Mouse (Mus musculus) ES-E14 (cell line): ENCODE data around the gene Adgrf1. TPM values are rescaled to one million over a fixed set of nuclear protein-coding genes. Genes with fewer than 3 reads are reported as not detected.

Source experiments
- DNase-seq: peaks from one replicate; pipeline ENCODE4 v3.0.0-alpha.2; 2013; ENCODE audit warnings: low read depth, low spot score
- H3K27ac ChIP-seq: 2 replicates; pipeline ENCODE4 v1.5.1; 2012; ENCODE audit warnings: low read depth, mild to moderate bottlenecking, low read length, moderate library complexity, mixed read lengths; ENCODE audit not compliant: poor library complexity, insufficient read depth, severe bottlenecking
- H3K36me3 ChIP-seq: 2 replicates; pipeline ENCODE4 v1.6.1; 2012; ENCODE audit warnings: mild to moderate bottlenecking, low read length, moderate library complexity, mixed read lengths; ENCODE audit not compliant: control insufficient read depth, poor library complexity, insufficient read depth, severe bottlenecking
- H3K4me1 ChIP-seq, 2 experiments: fragments of 150-350 bp in 1 of 2; sonication (generic) in 1 of 2; 2 replicates each; pipeline ENCODE4 v1.6.1; 2012; ENCODE audit warnings: low read length in 2 of 2, mild to moderate bottlenecking in 1 of 2, mixed read lengths in 1 of 2; ENCODE audit not compliant: control insufficient read depth in 2 of 2, insufficient read depth in 2 of 2, poor library complexity in 1 of 2
- H3K4me3 ChIP-seq, 2 experiments: fragments of 150-350 bp in 1 of 2; sonication (generic) in 1 of 2; 2 replicates each; pipeline ENCODE4 v1.5.1; 2012; ENCODE audit warnings: low read length in 2 of 2, low read depth in 1 of 2, mild to moderate bottlenecking in 1 of 2, mixed read lengths in 1 of 2; ENCODE audit not compliant: insufficient read depth in 1 of 2, poor library complexity in 1 of 2, severe bottlenecking in 1 of 2
- H3K9ac ChIP-seq: 2 replicates; pipeline ENCODE4 v1.6.1; 2012; ENCODE audit warnings: low read depth, mild to moderate bottlenecking, low read length, mixed read lengths; ENCODE audit not compliant: poor library complexity, insufficient read depth, severe bottlenecking
- H3K9me3 ChIP-seq: fragments of 150-350 bp; sonication (generic); 2 replicates; pipeline ENCODE4 v1.6.1; 2012; ENCODE audit warnings: low read depth, mild to moderate bottlenecking, low read length; ENCODE audit not compliant: control insufficient read depth, insufficient read depth
- CHD2 ChIP-seq: IDR thresholded peaks from 2 replicates; pipeline ENCODE4 v1.6.1; 2014; ENCODE audit warnings: mild to moderate bottlenecking, low read depth, low read length, inconsistent platforms
- HCFC1 ChIP-seq: IDR thresholded peaks from 2 replicates; pipeline ENCODE4 v1.6.1; 2012; ENCODE audit warnings: low read length, inconsistent platforms, borderline replicate concordance; ENCODE audit not compliant: insufficient read depth
- MAFK ChIP-seq: IDR thresholded peaks from 2 replicates; pipeline ENCODE4 v1.6.1; 2014; ENCODE audit warnings: mild to moderate bottlenecking, low read depth, low read length, inconsistent platforms; ENCODE audit not compliant: insufficient read depth
- ZC3H11A ChIP-seq: IDR thresholded peaks from 2 replicates; pipeline ENCODE4 v1.6.1; 2012; ENCODE audit warnings: low read depth, mild to moderate bottlenecking, inconsistent platforms, low read length, borderline replicate concordance
- ZNF384 ChIP-seq: IDR thresholded peaks from 2 replicates; pipeline ENCODE4 v1.6.1; 2012; ENCODE audit warnings: low read depth, low read length, inconsistent platforms
- in situ Hi-C, 2 experiments: fragments of 600-800 bp; cut with MboI; formaldehyde crosslinking; loops; one replicate each; pipeline ENCODE4 v1.15.1; 2025; ENCODE audit warnings: low sequenced_read_pairs in 2 of 2, inconsistent platforms in 1 of 2; ENCODE audit not compliant: unreplicated experiment in 2 of 2
- total RNA-seq: library from RNA; depleted of rRNA; stranded (reverse); fragments of 300-350 nt; gene quantifications from 2 replicates; pipeline ENCODE4 v1.2.3, GENCODE M21; 2012; rRNA removed

Adgrf1 gene
- total RNA-seq, 1 experiment, result not detected

- TF ChIP-seq MAFK, result no peak
- no peak for TF ChIP-seq CHD2
- TF ChIP-seq HCFC1, result no peak
- no peak for TF ChIP-seq ZNF384
- no peak for TF ChIP-seq ZC3H11A
- Histone ChIP-seq H3K4me1 (peaks cover 10% of the 10 kb centered on the region in 2 experiments), H3K27ac (no peak overlapping the region), H3K9me3 (no peaks in the 10 kb centered on the region), H3K9ac (no peak overlapping the region), H3K4me3 (no peak overlapping the region), H3K36me3 (no peaks in the 10 kb centered on the region; the same call in 1 of the 2 replicates)
- in situ Hi-C loops, result no loop called here
- DNase-seq, result no peak
Measured at GRCm38 (mm10) chr17:43366486-43366885, 96.4 kb downstream of the Adgrf1 start.

GRCm38 (mm10) chr17:43368171-43368576 lies 98.0 kb downstream of the Adgrf1 start:
- no peak overlapping the region for H3K9ac ChIP-seq
- DNase-seq, result no peak
- no peak for TF ChIP-seq CHD2
- no peak for TF ChIP-seq HCFC1
- TF ChIP-seq ZC3H11A, result no peak
- no peak overlapping the region for H3K4me3 ChIP-seq
- H3K4me1 ChIP-seq, result peaks cover 2 to 10% of the 10 kb centered on the region in 2 experiments
- in situ Hi-C loops, result no loop called here
- H3K9me3 ChIP-seq, result no peaks in the 10 kb centered on the region
- no peaks in the 10 kb centered on the region; the same call in 1 of the 2 replicates for H3K36me3 ChIP-seq
- no peak overlapping the region for H3K27ac ChIP-seq

- Histone ChIP-seq H3K4me1 (peaks cover 0 to 2% of the 10 kb centered on the region in 2 experiments; a peak in 1 of 4 replicates), H3K9ac (no peak overlapping the region), H3K4me3 (no peak overlapping the region), H3K27ac (no peak overlapping the region), H3K9me3 (no peaks in the 10 kb centered on the region), H3K36me3 (no peaks in the 10 kb centered on the region; the same call in 1 of the 2 replicates)
- in situ Hi-C loops, result no loop called here
- no peak for DNase-seq
- TF ChIP-seq ZNF384, result no peak
- TF ChIP-seq ZC3H11A, result no peak
Measured at GRCm38 (mm10) chr17:43372604-43373003, 102.5 kb downstream of the Adgrf1 start.

- H3K9me3 ChIP-seq, result no peaks in the 10 kb centered on the region
- in situ Hi-C loops, result no loop called here
- no peak for DNase-seq
- no peak for TF ChIP-seq ZC3H11A
- no peak for TF ChIP-seq ZNF384
- H3K4me1 ChIP-seq, result peaks cover 0 to 2% of the 10 kb centered on the region in 2 experiments; a peak in 1 of 4 replicates
- no peak overlapping the region for H3K27ac ChIP-seq
- H3K36me3 ChIP-seq, result no peaks in the 10 kb centered on the region; the same call in 1 of the 2 replicates
- H3K9ac ChIP-seq, result no peak overlapping the region
- no peak overlapping the region for H3K4me3 ChIP-seq
Measured at GRCm38 (mm10) chr17:43374020-43374419, 103.9 kb downstream of the Adgrf1 start.

Other genes starting within 250 kb of the Adgrf1 start
- 5.5 and 7.2 TPM in 2 replicates for gene Adgrf5, start 90.1 kb downstream of the Adgrf1 start, total RNA-seq
- gene Mep1a, start 232.5 kb downstream of the Adgrf1 start, total RNA-seq, result not detected in 2 replicates